Mouse (Mus musculus): Measurements from ENCODE around the gene Dhx32.

DNA sequence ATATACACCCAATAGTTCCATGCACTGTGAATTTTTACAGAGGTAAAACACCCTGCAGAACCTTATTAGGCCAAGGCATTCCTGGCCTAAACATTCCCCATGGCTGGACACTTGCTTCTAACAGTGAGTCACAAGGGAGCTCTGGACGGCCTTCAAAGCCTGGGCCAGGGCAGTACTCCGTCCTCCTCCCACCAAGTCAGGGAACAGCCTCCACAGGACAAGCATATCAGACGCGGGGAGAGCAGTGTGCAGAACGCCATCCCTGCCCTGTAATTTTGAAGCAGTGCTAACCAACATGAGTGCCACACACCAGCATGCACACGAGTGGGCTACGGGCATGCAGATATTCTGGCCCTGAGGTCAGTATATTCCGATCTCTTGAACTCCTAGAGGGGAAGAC lies 35.2 kb downstream of the Dhx32 start:
- TF ChIP-seq CTCF (IDR thresholded peaks at IDR 0.05; ENCODE audit: borderline replicate concordance, control insufficient read depth, extremely low read depth, insufficient read depth, low read length, poor library complexity) (no peak), POLR2A (IDR thresholded peaks at IDR 0.05; ENCODE audit: control insufficient read depth, extremely low read depth, insufficient read depth, low read length, poor library complexity) (no peak)

All from thymus, adult 2 months (tissue).